Mouse (Mus musculus) liver, adult (tissue): ENCODE data around the gene Stk39.

Experiments used
- GATA4 ChIP-seq: IDR thresholded peaks from 2 replicates; pipeline ENCODE4 v1.6.1; 2014; ENCODE audit warnings: mild to moderate bottlenecking, low read length; ENCODE audit not compliant: insufficient replicate concordance

Gene Stk39

GRCm38 (mm10) chr2:68437216-68437615 lies 34.9 kb downstream of the Stk39 start:
- no peak for TF ChIP-seq GATA4

GRCm38 (mm10) chr2:68436305-68436704 lies 35.8 kb downstream of the Stk39 start:
- no peak for TF ChIP-seq GATA4

- TF ChIP-seq GATA4, result no peak
These were observed 36.4 kb downstream of the Stk39 start for GRCm38 (mm10) chr2:68435494-68436255.

GRCm38 (mm10) chr2:68434997-68435396 lies 37.1 kb downstream of the Stk39 start:
- no peak for TF ChIP-seq GATA4

- no peak for TF ChIP-seq GATA4
These were observed 37.5 kb downstream of the Stk39 start for GRCm38 (mm10) chr2:68434576-68434975.

GRCm38 (mm10) chr2:68433736-68434312 lies 38.2 kb downstream of the Stk39 start:
- TF ChIP-seq GATA4, result no peak

GRCm38 (mm10) chr2:68432834-68433233 lies 39.2 kb downstream of the Stk39 start:
- no peak for TF ChIP-seq GATA4

- no peak for TF ChIP-seq GATA4
These were observed 40.8 kb downstream of the Stk39 start for GRCm38 (mm10) chr2:68431024-68431962.

- no peak for TF ChIP-seq GATA4
These were observed 41.6 kb downstream of the Stk39 start for GRCm38 (mm10) chr2:68430493-68430892.

- TF ChIP-seq GATA4, result no peak
These were observed 42.6 kb downstream of the Stk39 start for GRCm38 (mm10) chr2:68429436-68429835.

- no peak for TF ChIP-seq GATA4
These were observed 45.0 kb downstream of the Stk39 start for GRCm38 (mm10) chr2:68426977-68427577.

GRCm38 (mm10) chr2:68426074-68426473 lies 46.0 kb downstream of the Stk39 start:
- no peak for TF ChIP-seq GATA4

GRCm38 (mm10) chr2:68421002-68421401 lies 51.1 kb downstream of the Stk39 start:
- TF ChIP-seq GATA4, result no peak

GRCm38 (mm10) chr2:68420223-68420622 lies 51.8 kb downstream of the Stk39 start:
- TF ChIP-seq GATA4, result no peak

- no peak for TF ChIP-seq GATA4
These were observed 52.3 kb downstream of the Stk39 start for GRCm38 (mm10) chr2:68419746-68420145.
